Mouse (Mus musculus) heart, adult 2 months (tissue): Measurements from ENCODE around the gene Atp5c1. TPM values are rescaled to one million over a fixed set of nuclear protein-coding genes. Genes with fewer than 3 reads are reported as not detected.

Experiments
- DNase-seq, 2 experiments: peaks; one replicate each; pipeline ENCODE4 v3.0.0; 2021
- H3K27ac ChIP-seq: fragments of 200-600 bp; 2 replicates; pipeline ENCODE4 v1.8.1; 2022
- H3K27me3 ChIP-seq: fragments of 200-500 bp; 2 replicates; pipeline ENCODE4 v1.6.1; 2012; ENCODE audit warnings: mild to moderate bottlenecking, low read length, inconsistent platforms, mixed read lengths; ENCODE audit not compliant: control insufficient read depth, insufficient read depth
- H3K36me3 ChIP-seq: fragments of 200-500 bp; 2 replicates; pipeline ENCODE4 v1.6.1; 2012; ENCODE audit warnings: low read length, inconsistent platforms; ENCODE audit not compliant: control insufficient read depth, insufficient read depth
- H3K4me1 ChIP-seq: fragments of 200-500 bp; 2 replicates; pipeline ENCODE4 v1.6.1; 2011; ENCODE audit warnings: low read length; ENCODE audit not compliant: control insufficient read depth, insufficient read depth
- H3K4me3 ChIP-seq: fragments of 200-600 bp; 2 replicates; pipeline ENCODE4 v1.8.1; 2022
- H3K79me2 ChIP-seq: fragments of 200-500 bp; replicated peaks from 2 replicates; pipeline ENCODE4 v1.6.1; 2012; ENCODE audit warnings: mild to moderate bottlenecking, inconsistent platforms, low read length, moderate library complexity, mixed read lengths; ENCODE audit not compliant: control insufficient read depth, insufficient read depth
- H3K9ac ChIP-seq: fragments of 200-500 bp; 2 replicates; pipeline ENCODE4 v1.6.1; 2012; ENCODE audit warnings: low read depth, mild to moderate bottlenecking, control low read depth, inconsistent platforms, low read length, mixed read lengths
- CTCF ChIP-seq: fragments of 200-600 bp; IDR thresholded peaks from 2 replicates; pipeline ENCODE4 v1.8.1; 2022; ENCODE audit warnings: antibody characterized with exemption, mild to moderate bottlenecking, moderate library complexity
- EP300 ChIP-seq: fragments of 200-500 bp; IDR thresholded peaks from 2 replicates; pipeline ENCODE4 v1.6.1; 2011; ENCODE audit warnings: low read depth, low read length, control low read depth; ENCODE audit not compliant: insufficient read depth
- POLR2A ChIP-seq: fragments of 200-500 bp; IDR thresholded peaks from 2 replicates; pipeline ENCODE4 v1.6.1; 2011; ENCODE audit warnings: mild to moderate bottlenecking, low read depth, low read length, control low read depth; ENCODE audit not compliant: insufficient read depth
- WGBS: fragments of 180-500 bp; shearing (Covaris S2); methylation state at CpG from one replicate; pipeline ENCODE4 v1.1.7; 2018; 5-methylcytosine and 5-hydroxymethylcytosine counted together
- intact Hi-C: fragments of 180-260 bp; cut with DNase I; formaldehyde crosslinking; loops from one replicate; pipeline ENCODE4 v1.15.1; 2025
- polyA plus RNA-seq: library from polyadenylated mRNA; depleted of rRNA; stranded (reverse); fragments of >200 nt; gene quantifications from 2 replicates; pipeline ENCODE4 v1.2.3, GENCODE M21; 2012
- total RNA-seq, 2 experiments: library from RNA; stranded (reverse); gene quantifications; 2 replicates each; pipeline ENCODE4 v1.2.3; 2021

Gene Atp5c1
- total and polyA plus RNA-seq, 3 experiments = 1,340 to 1,622 (median 1,558) TPM

DNA sequence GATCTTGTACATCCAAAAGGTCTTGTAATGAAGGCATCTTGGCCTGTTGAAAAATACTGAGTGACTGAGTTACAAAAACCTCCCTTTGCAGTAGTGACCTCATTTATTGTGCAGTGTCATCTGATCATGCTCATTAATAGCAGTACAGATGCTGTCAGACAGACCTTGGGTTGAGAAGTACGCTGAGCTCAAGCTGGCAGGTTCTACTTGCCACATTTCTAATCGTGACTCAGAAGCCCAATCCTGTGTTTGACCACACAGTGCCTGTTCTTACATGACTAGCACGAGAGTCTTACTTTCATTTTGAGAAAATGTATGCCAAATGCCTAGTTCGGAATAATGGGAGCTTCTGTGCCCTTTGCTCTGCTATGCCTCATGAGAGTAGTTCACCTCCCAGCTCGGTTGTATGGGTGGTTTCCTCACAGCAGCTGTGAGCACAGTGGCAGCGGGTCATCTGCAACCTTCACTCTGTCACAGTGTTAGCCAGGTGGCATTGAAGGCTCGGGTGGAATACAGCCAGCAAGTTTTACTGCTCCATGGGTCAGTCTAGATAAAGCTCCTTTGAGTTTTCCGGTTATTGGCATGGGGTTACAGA lies 7.0 kb upstream of the Atp5c1 start:
- Histone ChIP-seq H3K27me3 (no peaks in the 10 kb centered on the region), H3K9ac (no peak overlapping the region), H3K36me3 (peaks cover 2% of the 10 kb centered on the region), H3K79me2 (peaks cover 5% of the 10 kb centered on the region; the same call in 1 of the 2 replicates), H3K4me1 (no peaks in the 10 kb centered on the region), H3K27ac (no peak overlapping the region), H3K4me3 (no peak overlapping the region)
- 71% methylated on average over 8 of the region's 8 CpGs for WGBS
- intact Hi-C loops = no loop called here
- TF ChIP-seq POLR2A = no peak
- no peak for TF ChIP-seq EP300
- TF ChIP-seq CTCF = no peak
- DNase-seq = no peak

DNA sequence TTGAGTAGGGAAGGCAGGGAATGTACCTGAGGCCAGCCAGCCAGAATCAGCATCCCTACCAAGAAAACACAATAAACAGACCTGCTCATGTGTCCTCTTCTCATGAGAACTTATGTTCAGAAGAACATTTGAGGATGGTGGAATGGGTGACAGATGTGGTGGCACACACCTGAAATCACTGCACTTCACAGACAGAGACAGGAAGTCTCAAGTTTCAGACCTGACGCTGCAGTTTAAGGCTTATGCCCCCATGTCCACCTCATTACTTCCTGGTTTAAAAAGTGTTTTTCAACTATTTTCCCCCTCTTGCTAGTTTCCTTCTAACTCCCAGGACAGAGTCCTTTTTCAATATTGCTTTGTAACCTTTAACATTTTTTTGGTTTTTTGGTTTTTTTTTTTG lies 2.4 kb upstream of the Atp5c1 start:
- no peak for TF ChIP-seq CTCF
- no peak for TF ChIP-seq POLR2A
- TF ChIP-seq EP300 = no peak
- peaks cover 8% of the 10 kb centered on the region for H3K4me1 ChIP-seq
- peaks cover 3% of the 10 kb centered on the region for H3K36me3 ChIP-seq
- DNase-seq = no peak
- no peaks in the 10 kb centered on the region for H3K27me3 ChIP-seq
- H3K79me2 ChIP-seq = peaks cover 8% of the 10 kb centered on the region; the same call in 1 of the 2 replicates
- 45% methylated on average over 1 of the region's 1 CpGs for WGBS
- no peak overlapping the region for H3K9ac ChIP-seq
- intact Hi-C loops = no loop called here
- H3K4me3 ChIP-seq = no peak overlapping the region
- no peak overlapping the region for H3K27ac ChIP-seq

DNA sequence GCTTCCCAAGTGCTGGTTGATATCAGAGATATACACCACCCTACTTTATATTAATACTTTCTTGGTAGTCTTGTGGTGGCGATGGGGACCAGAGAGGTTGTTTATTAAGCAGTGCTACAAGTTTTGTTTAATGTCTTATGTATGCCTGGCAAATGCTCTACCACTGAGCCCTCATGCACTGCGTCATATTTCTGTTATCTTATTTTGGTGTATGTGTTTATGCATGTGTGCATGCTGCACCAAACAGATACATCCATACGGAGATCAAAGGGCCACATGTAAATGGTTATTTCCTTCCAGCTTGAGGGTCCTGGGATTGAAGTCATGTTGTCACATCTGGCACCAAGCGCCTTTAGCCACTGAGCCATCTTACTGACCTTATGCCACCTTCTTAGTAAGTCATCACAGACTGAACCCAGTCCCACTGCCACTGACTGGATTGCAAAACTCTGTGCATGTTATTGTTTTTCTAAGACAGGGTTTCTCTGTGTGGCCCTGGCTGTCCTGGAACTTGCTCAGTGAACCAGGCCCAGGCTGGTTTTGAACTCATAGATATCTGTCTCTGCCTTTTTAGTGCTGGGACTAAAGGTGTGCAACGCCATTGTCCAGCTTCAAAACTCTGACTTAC lies 1.3 kb upstream of the Atp5c1 start:
- Histone ChIP-seq H3K4me1 (peaks cover 11% of the 10 kb centered on the region), H3K27me3 (no peaks in the 10 kb centered on the region), H3K9ac (no peak overlapping the region), H3K27ac (no peak overlapping the region), H3K4me3 (peak overlapping the region; percentile 92), H3K79me2 (peaks cover 8% of the 10 kb centered on the region; the same call in 1 of the 2 replicates), H3K36me3 (peaks cover 3% of the 10 kb centered on the region)
- WGBS = 85% methylated on average over 5 of the region's 5 CpGs
- TF ChIP-seq CTCF (no peak), POLR2A (no peak), EP300 (no peak)
- DNase-seq = no peak
- intact Hi-C loops = no loop called here

DNA sequence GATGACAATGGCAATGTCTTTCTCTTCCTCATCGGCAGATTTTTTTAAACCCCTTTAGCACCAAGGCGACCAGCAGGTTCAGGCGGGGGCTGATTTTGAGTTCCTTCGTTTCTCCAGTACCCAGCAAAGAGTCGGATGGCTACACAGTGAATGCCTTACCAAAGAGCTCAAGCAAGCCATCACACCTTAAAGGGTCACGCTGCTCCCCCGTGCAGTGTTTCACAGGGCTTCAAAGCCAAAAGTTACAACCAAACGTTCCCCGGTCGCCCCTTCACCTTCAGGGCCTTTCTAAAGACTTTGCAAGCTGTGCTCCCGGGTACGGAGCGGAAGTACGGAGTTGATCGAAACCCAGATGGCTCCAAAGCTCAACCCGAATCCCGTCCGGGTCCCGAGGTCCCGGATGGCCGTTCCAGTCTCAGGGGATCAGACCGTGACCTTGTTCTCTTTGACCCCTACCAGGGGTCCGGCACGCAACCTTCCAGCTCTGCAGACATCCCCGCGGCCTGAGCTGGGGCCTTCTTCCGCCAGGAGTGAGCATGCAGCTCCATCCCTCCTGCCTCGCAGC lies 483 bp downstream of the Atp5c1 start:
- peaks cover 18% of the 10 kb centered on the region for H3K4me1 ChIP-seq
- no peak for TF ChIP-seq CTCF
- TF ChIP-seq POLR2A = no peak
- no peak for TF ChIP-seq EP300
- H3K4me3 ChIP-seq = peak overlapping the region; percentile 92
- WGBS = 0% methylated on average over 28 of the region's 28 CpGs
- H3K36me3 ChIP-seq = peaks cover 3% of the 10 kb centered on the region
- intact Hi-C loops = loop anchor here (1.0 kb wide), 1 partner anchor 32 kb away; the partner anchor contains the start of gene Taf3
- H3K79me2 ChIP-seq = peaks cover 14% of the 10 kb centered on the region
- peak overlapping the region; percentile 97 for H3K9ac ChIP-seq
- DNase-seq = no peak
- no peaks in the 10 kb centered on the region for H3K27me3 ChIP-seq
- peak overlapping the region; percentile 99 for H3K27ac ChIP-seq

DNA sequence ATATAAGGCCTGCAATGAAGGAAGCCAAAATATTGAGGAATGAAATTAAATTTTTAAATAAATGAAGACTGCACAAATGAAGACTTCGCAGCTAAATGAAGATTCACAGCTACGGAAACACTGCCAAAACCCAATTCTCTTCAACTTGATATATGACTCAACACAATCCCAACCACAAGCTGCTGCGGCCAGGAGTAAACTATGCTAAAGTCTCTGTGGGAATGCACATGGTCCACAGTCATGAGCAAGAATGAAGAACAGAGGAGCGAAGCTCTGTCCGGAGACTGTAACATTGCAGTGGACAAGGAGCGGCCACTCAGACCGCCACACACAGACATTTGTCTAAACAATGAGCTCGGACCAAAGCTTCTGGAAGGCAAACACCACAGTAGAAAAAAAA lies 3.6 kb downstream of the Atp5c1 start:
- Histone ChIP-seq H3K27me3 (no peaks in the 10 kb centered on the region), H3K9ac (no peak overlapping the region), H3K4me3 (peak overlapping the region; percentile 15; the same call in 1 of the 2 replicates), H3K79me2 (peaks cover 17% of the 10 kb centered on the region), H3K36me3 (peaks cover 20% of the 10 kb centered on the region), H3K4me1 (peaks cover 26% of the 10 kb centered on the region), H3K27ac (no peak overlapping the region)
- intact Hi-C loops = no loop called here
- 46% methylated on average over 8 of the region's 8 CpGs for WGBS
- TF ChIP-seq EP300 = no peak
- DNase-seq = no peak

DNA sequence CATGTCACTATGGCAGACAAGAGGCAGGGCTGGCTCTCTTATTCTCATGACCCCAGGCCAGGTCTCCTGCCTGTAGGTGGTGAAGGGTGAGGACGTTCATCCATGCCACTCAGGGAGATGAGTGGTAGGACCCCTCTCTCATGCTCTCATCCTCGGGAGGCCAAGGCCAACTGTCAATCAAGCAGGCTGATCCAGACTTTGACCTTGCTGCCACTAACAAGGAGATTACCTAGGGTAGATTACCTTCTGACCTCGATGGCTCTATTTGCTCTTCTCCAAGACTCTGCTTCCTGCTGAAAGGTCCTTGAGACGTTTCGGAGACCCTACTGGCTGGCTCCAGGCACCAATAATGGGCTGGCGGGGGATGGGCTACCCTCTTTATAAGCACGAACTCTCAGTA lies 5.8 kb downstream of the Atp5c1 start:
- no peaks in the 10 kb centered on the region for H3K27me3 ChIP-seq
- peaks cover 26% of the 10 kb centered on the region for H3K4me1 ChIP-seq
- H3K36me3 ChIP-seq = peaks cover 27% of the 10 kb centered on the region
- no peak for DNase-seq
- intact Hi-C loops = no loop called here
- H3K27ac ChIP-seq = no peak overlapping the region
- H3K4me3 ChIP-seq = no peak overlapping the region
- peaks cover 16% of the 10 kb centered on the region for H3K79me2 ChIP-seq
- TF ChIP-seq EP300 (no peak), CTCF (no peak), POLR2A (no peak)
- H3K9ac ChIP-seq = no peak overlapping the region
- WGBS = 61% methylated on average over 7 of the region's 7 CpGs
